Mouse (Mus musculus): ENCODE measurements around the gene Prex1. TPM values are rescaled to one million over a fixed set of nuclear protein-coding genes. Genes with fewer than 3 reads are reported as not detected.
A peak's percentile ranks its signal among the peaks of the same experiment; 100 is the strongest.
"Not testable (repeated sequence)": the region's sequence is repeated elsewhere in the genome, so short reads cannot be mapped to it uniquely, and the experiment has no call there.

Prex1 gene
- total RNA-seq (2021), result 10 to 100 TPM in 1 of 2 experiments, 1 to 10 TPM in 1; 7.4 to 11.5 TPM
- long read RNA-seq, experiment 1, partial matches to known transcripts, result 2 of 3 reads
- long read RNA-seq, experiment 1, other reads (novel, unspliced or antisense), result 1 of 3 reads
- long read RNA-seq, experiment 2, full-length matches to known transcripts, result 4 of 9 reads
- long read RNA-seq, experiment 2, partial matches to known transcripts, result 5 of 9 reads
- long read RNA-seq, experiment 2, other reads (novel, unspliced or antisense), result 0 of 9 reads

GRCm38 (mm10) chr2:166713690-166714426 lies at the start of gene Prex1:
Gene Prex1, minus strand, starts transcription at chr2:166713832.
- intact Hi-C loops (cut with DNase I; ENCODE audit: low total_unique reads), result loop anchor here (10.0 kb wide), 2 partner anchors 61 to 99 kb away; no protein-coding TSS in a partner anchor
- peak; percentile 99 for DNase-seq

- intact Hi-C loops (cut with DNase I; ENCODE audit: low total_unique reads), result no loop called here
These were observed 44.3 kb upstream of the Prex1 start for GRCm38 (mm10) chr2:166757969-166758368.

GRCm38 (mm10) chr2:166754760-166755159 lies 41.1 kb upstream of the Prex1 start:
- DNase-seq, result no peak
- intact Hi-C loops (cut with DNase I; ENCODE audit: low total_unique reads), result no loop called here

More at GRCm38 (mm10) chr2:166757969-166758368, 44.3 kb upstream of the Prex1 start:
- no peak for DNase-seq

- intact Hi-C loops (cut with DNase I; ENCODE audit: low total_unique reads), result no loop called here
These were observed 40.6 kb upstream of the Prex1 start for GRCm38 (mm10) chr2:166754194-166754593.

GRCm38 (mm10) chr2:166750620-166751191 lies 37.1 kb upstream of the Prex1 start:
- intact Hi-C loops (cut with DNase I; ENCODE audit: low total_unique reads), result no loop called here
- DNase-seq, result no peak

More at GRCm38 (mm10) chr2:166754194-166754593, 40.6 kb upstream of the Prex1 start:
- no peak for DNase-seq

- intact Hi-C loops (cut with DNase I; ENCODE audit: low total_unique reads); DNase-seq: not testable (repeated sequence)
These were observed 32.8 kb upstream of the Prex1 start for GRCm38 (mm10) chr2:166746261-166746913.

GRCm38 (mm10) chr2:166745849-166746248 lies 32.2 kb upstream of the Prex1 start:
- DNase-seq, result no peak
- intact Hi-C loops (cut with DNase I; ENCODE audit: low total_unique reads), result no loop called here

GRCm38 (mm10) chr2:166744433-166744832 lies 30.8 kb upstream of the Prex1 start:
- DNase-seq, result no peak
- intact Hi-C loops (cut with DNase I; ENCODE audit: low total_unique reads), result no loop called here

- DNase-seq, result no peak
- intact Hi-C loops (cut with DNase I; ENCODE audit: low total_unique reads), result no loop called here
These were observed 29.9 kb upstream of the Prex1 start for GRCm38 (mm10) chr2:166743504-166743903.

GRCm38 (mm10) chr2:166741445-166741844 lies 27.8 kb upstream of the Prex1 start:
- intact Hi-C loops (cut with DNase I; ENCODE audit: low total_unique reads), result no loop called here
- no peak for DNase-seq

- DNase-seq, result peak; percentile 54
- intact Hi-C loops (cut with DNase I; ENCODE audit: low total_unique reads), result no loop called here
These were observed 26.8 kb upstream of the Prex1 start for GRCm38 (mm10) chr2:166740396-166740795.

- intact Hi-C loops (cut with DNase I; ENCODE audit: low total_unique reads), result no loop called here
- DNase-seq, result no peak
These were observed 23.7 kb upstream of the Prex1 start for GRCm38 (mm10) chr2:166737307-166737706.

- no peak for DNase-seq
- intact Hi-C loops (cut with DNase I; ENCODE audit: low total_unique reads), result no loop called here
These were observed 21.9 kb upstream of the Prex1 start for GRCm38 (mm10) chr2:166735469-166736001.

- DNase-seq, result no peak
- intact Hi-C loops (cut with DNase I; ENCODE audit: low total_unique reads), result no loop called here
These were observed 19.2 kb upstream of the Prex1 start for GRCm38 (mm10) chr2:166732860-166733259.

GRCm38 (mm10) chr2:166732146-166732545 lies 18.5 kb upstream of the Prex1 start:
- no peak for DNase-seq
- intact Hi-C loops (cut with DNase I; ENCODE audit: low total_unique reads), result no loop called here

GRCm38 (mm10) chr2:166731102-166731883 lies 17.7 kb upstream of the Prex1 start:
- DNase-seq; intact Hi-C loops (cut with DNase I; ENCODE audit: low total_unique reads): not testable (repeated sequence)

GRCm38 (mm10) chr2:166730567-166730915 lies 16.9 kb upstream of the Prex1 start:
- no peak for DNase-seq

GRCm38 (mm10) chr2:166729656-166730566 lies 16.3 kb upstream of the Prex1 start:
- DNase-seq, result peak; percentile 70

More at GRCm38 (mm10) chr2:166730567-166730915, 16.9 kb upstream of the Prex1 start:
- intact Hi-C loops (cut with DNase I; ENCODE audit: low total_unique reads), result no loop called here

More at GRCm38 (mm10) chr2:166729656-166730566, 16.3 kb upstream of the Prex1 start:
- intact Hi-C loops (cut with DNase I; ENCODE audit: low total_unique reads), result no loop called here

Measured in gastrocnemius, postnatal 14 days (tissue).